Mouse (Mus musculus) ES-Bruce4 (cell line): ENCODE measurements around the gene Prss36.

Source experiments
- CTCF ChIP-seq: IDR thresholded peaks from one replicate; pipeline ENCODE4 v1.8.1; 2011; ENCODE audit warnings: low read depth, low read length
- EP300 ChIP-seq: IDR thresholded peaks from 2 replicates; pipeline ENCODE4 v1.6.1; 2011; ENCODE audit warnings: low read depth, low read length; ENCODE audit not compliant: insufficient read depth
- POLR2A ChIP-seq: IDR thresholded peaks from one replicate; pipeline ENCODE4 v1.8.1; 2011; ENCODE audit warnings: low read length; ENCODE audit not compliant: insufficient read depth

- TF ChIP-seq EP300: 0 out of 2 replicates have a peak, but pooled peaks have one; percentile 15
- TF ChIP-seq CTCF: no peak
- peak; percentile 95 for TF ChIP-seq POLR2A
Observed at GRCm38 (mm10) chr7:127967004-127967921, 20.7 kb upstream of the Prss36 start, which contains the start of gene Fus.
